Mouse (Mus musculus): ENCODE measurements around the gene Peg12. TPM values are rescaled to one million over a fixed set of nuclear protein-coding genes. Genes with fewer than 3 reads are reported as not detected.

Gene Peg12
- polyA plus RNA-seq, 1 experiment = not detected

DNA sequence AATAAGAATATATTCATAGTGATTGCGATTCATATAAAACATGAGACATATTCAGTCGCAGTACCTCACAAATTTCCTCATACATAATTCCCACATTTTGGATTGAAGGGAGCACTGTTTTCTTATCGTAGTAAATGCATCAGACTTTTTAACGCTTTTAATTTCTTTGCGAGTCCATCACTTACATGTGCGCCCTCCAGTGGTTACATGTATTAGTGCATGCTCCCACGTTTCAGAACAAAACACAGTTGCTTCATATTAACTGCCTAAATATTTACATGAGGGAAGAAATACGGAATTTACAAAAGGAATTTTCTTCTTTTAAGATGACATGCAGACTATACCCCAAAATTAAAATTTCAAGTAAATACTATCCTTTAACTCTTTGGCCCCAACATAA is 36.0 kb downstream of the Peg12 start:
- TF ChIP-seq CTCF (IDR thresholded peaks at IDR 0.05; ENCODE audit: insufficient read depth, low read depth, low read length) = no peak
- TF ChIP-seq POLR2A (IDR thresholded peaks at IDR 0.05; ENCODE audit: insufficient read depth, low read depth, low read length) = no peak
- Histone ChIP-seq H3K4me3 (ENCODE audit: insufficient read depth, low read depth, low read length) (no peak overlapping the region), H3K27ac (ENCODE audit: insufficient read depth, low read depth, low read length) (no peak overlapping the region), H3K4me1 (ENCODE audit: control insufficient read depth, insufficient read depth, low read length) (no peaks in the 10 kb centered on the region)
- WGBS = 26% methylated on average over 8 of the region's 8 CpGs

DNA sequence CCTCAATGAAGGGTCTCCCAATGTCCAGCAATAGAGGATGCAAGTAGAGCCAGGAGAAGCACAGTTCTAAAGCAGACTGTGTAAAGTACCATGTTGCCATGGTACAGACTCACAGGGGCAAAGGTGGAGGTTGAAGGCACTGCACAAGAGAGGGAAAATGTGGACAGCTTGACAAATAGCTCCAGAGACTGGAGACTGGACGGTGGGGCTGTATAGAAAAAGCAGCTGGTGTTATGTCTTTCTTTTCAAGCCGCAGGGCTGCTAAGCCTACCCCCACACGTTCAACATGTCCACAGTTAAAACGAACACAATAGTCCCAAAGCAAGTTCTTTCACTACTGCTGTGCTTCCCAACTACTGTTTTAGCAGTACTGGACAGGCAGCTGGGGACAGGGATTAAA is 41.1 kb downstream of the Peg12 start:
- 35% methylated on average over 4 of the region's 4 CpGs for WGBS
- Histone ChIP-seq H3K27ac (ENCODE audit: insufficient read depth, low read depth, low read length) (no peak overlapping the region), H3K4me1 (ENCODE audit: control insufficient read depth, insufficient read depth, low read length) (no peaks in the 10 kb centered on the region; the same call in 1 of the 2 replicates), H3K4me3 (ENCODE audit: insufficient read depth, low read depth, low read length) (no peak overlapping the region)
- TF ChIP-seq POLR2A (IDR thresholded peaks at IDR 0.05; ENCODE audit: insufficient read depth, low read depth, low read length) (no peak), CTCF (IDR thresholded peaks at IDR 0.05; ENCODE audit: insufficient read depth, low read depth, low read length) (no peak)

DNA sequence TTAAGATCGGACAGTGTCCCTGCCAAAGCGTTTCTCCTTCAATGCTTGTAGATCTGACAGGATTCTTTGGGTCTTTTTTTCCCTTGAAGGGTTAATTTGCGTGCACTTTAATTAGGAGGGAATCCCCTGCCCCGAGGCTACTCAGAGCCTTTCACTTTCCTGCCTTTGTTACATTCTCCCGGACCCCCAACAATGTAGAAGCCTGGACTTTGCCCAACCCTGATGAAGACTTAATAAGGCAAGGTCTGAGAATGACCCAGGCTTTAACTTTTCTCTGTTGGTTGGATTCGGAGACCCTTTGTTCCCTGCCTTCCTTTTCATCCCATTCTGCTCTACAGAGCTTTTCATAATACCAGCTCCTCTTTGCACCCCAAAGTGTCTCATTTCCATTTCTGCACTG is 43.7 kb downstream of the Peg12 start:
- WGBS = 35% methylated on average over 6 of the region's 6 CpGs
- peak overlapping the region; percentile 5; the same call in 1 of the 2 replicates for H3K4me3 ChIP-seq (ENCODE audit: insufficient read depth, low read depth, low read length)
- no peak overlapping the region for H3K27ac ChIP-seq (ENCODE audit: insufficient read depth, low read depth, low read length)
- TF ChIP-seq POLR2A (IDR thresholded peaks at IDR 0.05; ENCODE audit: insufficient read depth, low read depth, low read length) (no peak), CTCF (IDR thresholded peaks at IDR 0.05; ENCODE audit: insufficient read depth, low read depth, low read length) (no peak)
- no peaks in the 10 kb centered on the region; the same call in 1 of the 2 replicates for H3K4me1 ChIP-seq (ENCODE audit: control insufficient read depth, insufficient read depth, low read length)

DNA sequence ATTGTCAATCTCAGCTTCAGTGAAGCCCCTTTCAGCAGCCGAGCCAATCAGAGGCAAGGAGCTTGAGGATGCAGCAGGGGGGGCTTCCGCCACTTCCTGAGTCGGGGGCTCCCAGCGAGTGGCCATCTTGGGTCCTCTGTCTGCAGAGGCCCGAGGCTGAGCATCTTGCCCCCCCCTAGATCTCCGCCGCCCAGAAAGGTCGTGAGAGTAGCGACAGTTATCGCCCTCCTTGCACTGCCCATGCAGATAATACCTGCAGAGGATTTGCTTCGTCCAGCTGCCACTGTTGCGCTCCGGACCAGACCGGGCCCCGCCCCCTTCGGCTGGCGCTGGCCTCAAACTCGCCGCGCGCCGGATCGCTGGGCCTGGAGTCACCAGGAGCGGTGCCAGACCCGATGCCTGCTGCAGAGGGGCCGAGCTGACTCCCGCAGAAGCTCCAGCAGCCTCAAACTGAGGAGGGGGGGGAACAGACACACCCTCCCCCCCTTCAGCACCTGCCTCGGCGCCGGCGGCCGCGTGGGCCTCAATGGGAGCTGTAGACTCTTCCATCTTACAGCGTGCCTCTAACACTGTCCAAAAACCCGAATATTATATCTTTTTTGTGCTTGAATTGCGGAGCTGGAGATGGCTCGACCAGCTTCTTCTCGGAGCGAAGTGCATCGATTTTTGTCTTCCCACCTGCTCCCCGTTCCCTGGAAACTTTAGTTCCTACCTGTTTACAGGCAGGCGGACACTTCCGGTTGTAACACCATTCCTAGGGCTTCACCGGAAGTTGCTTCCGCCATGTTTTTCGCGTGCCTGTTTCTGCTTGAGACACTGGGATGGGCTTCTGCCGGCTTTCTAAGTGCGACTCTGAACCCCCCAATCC is 44.6 kb downstream of the Peg12 start, which contains the start of gene Mkrn3:
Gene Mkrn3, minus strand, starts transcription at position 647 of the 868 bp plus-strand sequence.
- WGBS = 28% methylated on average over 49 of the region's 49 CpGs
- H3K4me3 ChIP-seq (ENCODE audit: insufficient read depth, low read depth, low read length) = peak within 1 kb of the TSS; percentile 71
- no peak within 1 kb of the TSS for H3K27ac ChIP-seq (ENCODE audit: insufficient read depth, low read depth, low read length)
- peak; percentile 18; the same call in 1 of the 2 replicates for TF ChIP-seq POLR2A (IDR thresholded peaks at IDR 0.05; ENCODE audit: insufficient read depth, low read depth, low read length)
- no peak for TF ChIP-seq CTCF (IDR thresholded peaks at IDR 0.05; ENCODE audit: insufficient read depth, low read depth, low read length)
- no peaks in the 10 kb centered on the region; the same call in 1 of the 2 replicates for H3K4me1 ChIP-seq (ENCODE audit: control insufficient read depth, insufficient read depth, low read length)

DNA sequence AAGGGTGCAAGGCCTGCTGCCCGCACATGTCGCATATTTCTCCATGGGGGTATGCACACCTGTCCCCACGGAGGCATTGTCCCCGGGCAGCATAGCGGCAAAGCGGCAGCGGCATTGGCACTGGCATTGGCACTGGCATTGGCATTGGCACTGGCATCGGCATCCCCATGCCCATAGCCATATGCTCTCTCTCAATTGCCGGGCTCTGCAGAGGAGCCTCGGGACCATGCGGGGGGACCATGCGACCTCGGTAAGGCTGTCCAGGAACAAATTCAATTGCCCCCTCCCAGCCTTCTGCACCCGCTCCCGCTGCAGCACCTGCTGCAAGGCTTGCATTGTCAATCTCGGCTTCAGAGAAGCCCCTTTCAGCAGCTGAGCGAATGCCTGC is 45.2 kb downstream of the Peg12 start:
- H3K4me3 ChIP-seq (ENCODE audit: insufficient read depth, low read depth, low read length) = peak overlapping the region; percentile 71
- TF ChIP-seq POLR2A (IDR thresholded peaks at IDR 0.05; ENCODE audit: insufficient read depth, low read depth, low read length) (no peak), CTCF (IDR thresholded peaks at IDR 0.05; ENCODE audit: insufficient read depth, low read depth, low read length) (no peak)
- no peak overlapping the region for H3K27ac ChIP-seq (ENCODE audit: insufficient read depth, low read depth, low read length)
- WGBS = 43% methylated on average over 17 of the region's 17 CpGs
- no peaks in the 10 kb centered on the region; the same call in 1 of the 2 replicates for H3K4me1 ChIP-seq (ENCODE audit: control insufficient read depth, insufficient read depth, low read length)

DNA sequence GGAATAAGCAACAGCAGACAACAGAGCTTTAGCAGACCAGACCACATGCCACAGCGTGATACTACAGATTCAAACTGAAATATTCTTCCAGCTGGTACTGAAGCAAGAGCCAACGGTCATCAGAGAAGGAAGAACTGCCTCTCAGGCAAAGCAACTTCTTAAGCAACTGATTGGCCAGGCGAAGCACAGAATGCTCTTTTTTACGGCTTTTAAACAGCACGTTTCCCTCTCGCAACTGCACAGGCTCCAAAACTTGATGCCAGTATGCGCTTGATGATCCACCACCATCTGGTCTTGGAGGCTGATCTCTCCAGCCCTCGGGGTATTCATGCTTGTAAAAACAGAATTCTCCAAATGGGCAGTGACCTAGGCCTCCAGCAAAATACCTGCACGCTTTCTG is 46.0 kb downstream of the Peg12 start:
- TF ChIP-seq CTCF (IDR thresholded peaks at IDR 0.05; ENCODE audit: insufficient read depth, low read depth, low read length) (no peak), POLR2A (IDR thresholded peaks at IDR 0.05; ENCODE audit: insufficient read depth, low read depth, low read length) (no peak)
- H3K4me1 ChIP-seq (ENCODE audit: control insufficient read depth, insufficient read depth, low read length) = no peaks in the 10 kb centered on the region; the same call in 1 of the 2 replicates
- 47% methylated on average over 9 of the region's 9 CpGs for WGBS
- no peak overlapping the region for H3K27ac ChIP-seq (ENCODE audit: insufficient read depth, low read depth, low read length)
- H3K4me3 ChIP-seq (ENCODE audit: insufficient read depth, low read depth, low read length) = peak overlapping the region; percentile 71; the same call in 1 of the 2 replicates

DNA sequence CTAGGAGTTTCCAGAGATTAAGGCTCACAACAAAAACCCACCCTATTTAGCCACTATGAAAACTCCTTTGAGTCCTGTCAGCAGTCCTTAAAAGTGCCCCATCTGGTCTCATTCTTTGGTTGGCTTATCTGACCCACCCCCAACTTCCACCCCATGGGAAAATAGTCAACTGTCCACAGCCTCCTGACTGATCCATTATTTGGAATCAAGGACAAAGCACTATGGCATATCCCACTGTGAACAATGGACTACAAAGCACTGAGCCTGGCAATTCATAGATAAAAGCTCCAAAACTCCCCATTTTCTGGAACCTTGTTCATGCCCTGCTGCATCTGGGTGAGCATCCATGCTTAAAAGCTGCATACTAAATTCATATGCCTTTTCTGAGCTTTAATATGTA is 48.1 kb downstream of the Peg12 start:
- H3K4me3 ChIP-seq (ENCODE audit: insufficient read depth, low read depth, low read length) = no peak overlapping the region
- no peak for TF ChIP-seq POLR2A (IDR thresholded peaks at IDR 0.05; ENCODE audit: insufficient read depth, low read depth, low read length)
- TF ChIP-seq CTCF (IDR thresholded peaks at IDR 0.05; ENCODE audit: insufficient read depth, low read depth, low read length) = no peak
- no peak overlapping the region for H3K27ac ChIP-seq (ENCODE audit: insufficient read depth, low read depth, low read length)
- H3K4me1 ChIP-seq (ENCODE audit: control insufficient read depth, insufficient read depth, low read length) = no peaks in the 10 kb centered on the region; the same call in 1 of the 2 replicates

DNA sequence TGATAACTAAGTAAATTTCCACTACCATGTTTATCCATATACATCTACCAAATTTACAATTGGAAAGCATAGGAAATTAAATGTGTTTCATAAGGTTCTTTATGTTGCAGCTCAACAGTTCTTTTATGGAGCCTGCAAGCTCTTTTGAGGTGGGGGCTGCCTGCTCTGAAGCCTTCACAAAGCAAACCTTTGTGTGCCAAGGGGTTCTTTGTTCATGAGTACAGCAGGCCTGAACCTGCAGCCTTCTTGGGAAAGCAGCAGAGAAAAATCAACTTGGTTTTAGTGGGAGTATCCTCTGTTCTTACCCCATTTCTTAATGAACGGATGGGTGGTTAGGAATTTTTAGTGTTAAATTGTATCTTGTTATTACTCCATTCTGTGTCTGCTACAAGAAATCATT is 49.1 kb downstream of the Peg12 start:
- Histone ChIP-seq H3K27ac (ENCODE audit: insufficient read depth, low read depth, low read length) (no peak overlapping the region), H3K4me3 (ENCODE audit: insufficient read depth, low read depth, low read length) (no peak overlapping the region), H3K4me1 (ENCODE audit: control insufficient read depth, insufficient read depth, low read length) (no peaks in the 10 kb centered on the region; the same call in 1 of the 2 replicates)
- TF ChIP-seq POLR2A (IDR thresholded peaks at IDR 0.05; ENCODE audit: insufficient read depth, low read depth, low read length) (no peak), CTCF (IDR thresholded peaks at IDR 0.05; ENCODE audit: insufficient read depth, low read depth, low read length) (no peak)
- 46% methylated on average over 1 of the region's 1 CpGs for WGBS

Other genes starting within 250 kb of the Peg12 start
- gene Ndn, start 117.9 kb downstream of the Peg12 start, polyA plus RNA-seq (2012; ENCODE audit: insufficient read depth, insufficient read length, low replicate concordance, missing spikeins) = 110 TPM in 1 of 2 replicates, not detected in the other
- gene Magel2, start 87.5 kb downstream of the Peg12 start, polyA plus RNA-seq (2012; ENCODE audit: insufficient read depth, insufficient read length, low replicate concordance, missing spikeins) = not detected in 2 replicates
- gene Mkrn3, start 44.4 kb downstream of the Peg12 start, polyA plus RNA-seq (2012; ENCODE audit: insufficient read depth, insufficient read length, low replicate concordance, missing spikeins) = not detected in 2 replicates